ENCODE assay signal across 10 mouse cellular contexts in genomic region chr13:78162149-78162548, GRCm38 (mm10). TPM values are rescaled to one million over a fixed set of nuclear protein-coding genes. Genes with fewer than 3 reads are reported as not detected.
DNase-seq lines count a peak whose midpoint lies in the region; ATAC-seq and TF ChIP-seq lines count a peak whose summit lies in the region.
"Had no signal": no experiment of that assay in that cellular context is flagged by ENCODE, and none has a peak within 500 bp of the region (broad histone marks: within the 10 kb centered on the region; RNA-seq: fewer than 3 reads in every experiment).

No protein-coding gene starts in this region.

- TF ChIP-seq CTCF in intestine, postnatal 0 days (IDR thresholded peaks at IDR 0.05; ENCODE audit: low read depth): no peak
- TF ChIP-seq CTCF in hindbrain, postnatal 0 days (IDR thresholded peaks at IDR 0.05; ENCODE audit: low read depth): no peak

- no peaks in the 10 kb centered on the region for H3K9me3 ChIP-seq in intestine, postnatal 0 days (ENCODE audit: control insufficient read depth)
- H3K9me3 ChIP-seq in intestine, embryonic 16.5 days (ENCODE audit: control insufficient read depth, low read length): no peaks in the 10 kb centered on the region
- H3K9me3 ChIP-seq in forebrain, embryonic 10.5 days: no peaks in the 10 kb centered on the region
- H3K9me3 ChIP-seq in hindbrain, postnatal 0 days (ENCODE audit: low read length): no peaks in the 10 kb centered on the region
- no peaks in the 10 kb centered on the region for H3K9me3 ChIP-seq in neural tube, embryonic 13.5 days
- no peaks in the 10 kb centered on the region for H3K9me3 ChIP-seq in liver, embryonic 12.5 days (replicated peaks)

- no peaks in the 10 kb centered on the region; the same call in 1 of the 2 replicates for H3K4me1 ChIP-seq in intestine, postnatal 0 days (replicated peaks; ENCODE audit: control insufficient read depth, insufficient read depth, low read length)
- H3K4me1 ChIP-seq in intestine, embryonic 16.5 days (ENCODE audit: control insufficient read depth, insufficient read depth, low read length): 0 out of 2 replicates have a peak, but pooled peaks cover 3% of the 10 kb centered on the region
- H3K4me1 ChIP-seq in forebrain, embryonic 10.5 days: peaks cover 56% of the 10 kb centered on the region
- no peaks in the 10 kb centered on the region for H3K4me1 ChIP-seq in hindbrain, postnatal 0 days (ENCODE audit: insufficient read depth, low read length)
- peaks cover 17% of the 10 kb centered on the region for H3K4me1 ChIP-seq in neural tube, embryonic 13.5 days (replicated peaks)
- H3K4me1 ChIP-seq in liver, embryonic 12.5 days: 0 out of 2 replicates have a peak, but pooled peaks cover 9% of the 10 kb centered on the region

- no peak overlapping the region for H3K4me3 ChIP-seq in intestine, postnatal 0 days (ENCODE audit: low read depth, low read length)
- no peak overlapping the region for H3K4me3 ChIP-seq in intestine, embryonic 16.5 days (ENCODE audit: low read length)
- no peak overlapping the region for H3K4me3 ChIP-seq in forebrain, embryonic 10.5 days
- no peak overlapping the region for H3K4me3 ChIP-seq in hindbrain, postnatal 0 days (ENCODE audit: low read length)
- H3K4me3 ChIP-seq in neural tube, embryonic 13.5 days: no peak overlapping the region
- H3K4me3 ChIP-seq in liver, embryonic 12.5 days: no peak overlapping the region

- peak; percentile 57; the same call in 1 of the 2 replicates for ATAC-seq in intestine, postnatal 0 days
- no peak for ATAC-seq in intestine, embryonic 16.5 days
- peak; percentile 85 for ATAC-seq in hindbrain, postnatal 0 days
- peak; percentile 52; the same call in 1 of the 2 replicates for ATAC-seq in neural tube, embryonic 13.5 days (ENCODE audit: low read depth)
- no peak for ATAC-seq in liver, embryonic 12.5 days

- no peak overlapping the region for H3K9ac ChIP-seq in intestine, postnatal 0 days (ENCODE audit: low read depth, low read length)
- no peak overlapping the region for H3K9ac ChIP-seq in intestine, embryonic 16.5 days (ENCODE audit: low read depth, low read length)
- H3K9ac ChIP-seq in hindbrain, postnatal 0 days (replicated peaks; ENCODE audit: low read length): no peak overlapping the region
- H3K9ac ChIP-seq in neural tube, embryonic 13.5 days: no peak overlapping the region
- no peak overlapping the region for H3K9ac ChIP-seq in liver, embryonic 12.5 days

- WGBS in intestine, postnatal 0 days: 49% methylated on average over 2 of the region's 2 CpGs
- WGBS in intestine, embryonic 16.5 days: 43% methylated on average over 2 of the region's 2 CpGs
- WGBS in forebrain, embryonic 10.5 days: 50% methylated on average over 2 of the region's 2 CpGs
- 34% methylated on average over 2 of the region's 2 CpGs for WGBS in hindbrain, postnatal 0 days
- WGBS in neural tube, embryonic 13.5 days: 28% methylated on average over 2 of the region's 2 CpGs
- WGBS in liver, embryonic 12.5 days (ENCODE audit: insufficient replicate concordance): 51% methylated on average over 2 of the region's 2 CpGs

- no peak overlapping the region for H3K27ac ChIP-seq in intestine, postnatal 0 days (ENCODE audit: low read depth, low read length)
- no peak overlapping the region for H3K27ac ChIP-seq in intestine, embryonic 16.5 days (ENCODE audit: low read length)
- peak overlapping the region; percentile 95; the same call in 1 of the 2 replicates for H3K27ac ChIP-seq in forebrain, embryonic 10.5 days
- H3K27ac ChIP-seq in hindbrain, postnatal 0 days: no peak overlapping the region
- no peak overlapping the region for H3K27ac ChIP-seq in neural tube, embryonic 13.5 days (replicated peaks)
- H3K27ac ChIP-seq in liver, embryonic 12.5 days: no peak overlapping the region

- DNase-seq in forebrain, embryonic 10.5 days (ENCODE audit: extremely low spot score, low spot score): no peak
- DNase-seq in hindbrain, postnatal 0 days (ENCODE audit: low spot score): peak; percentile 81
- DNase-seq in gastrocnemius, adult 18-20 months (ENCODE audit: low spot score): no peak
- DNase-seq in kidney, adult 9 months: no peak
- DNase-seq: kidney, postnatal 25 days; lung, postnatal 14 days had no signal

- no peak overlapping the region for H3K4me2 ChIP-seq in intestine, postnatal 0 days (replicated peaks; ENCODE audit: low read depth)
- no peak overlapping the region for H3K4me2 ChIP-seq in intestine, embryonic 16.5 days (ENCODE audit: low read depth, low read length)
- H3K4me2 ChIP-seq in hindbrain, postnatal 0 days (ENCODE audit: low read depth, low read length): peak overlapping the region; percentile 75; the same call in 1 of the 2 replicates
- H3K4me2 ChIP-seq in neural tube, embryonic 13.5 days: no peak overlapping the region
- no peak overlapping the region for H3K4me2 ChIP-seq in liver, embryonic 12.5 days

- no peaks in the 10 kb centered on the region for H3K36me3 ChIP-seq in intestine, postnatal 0 days (ENCODE audit: control insufficient read depth, insufficient read depth)
- no peaks in the 10 kb centered on the region for H3K36me3 ChIP-seq in intestine, embryonic 16.5 days (ENCODE audit: control insufficient read depth, insufficient read depth, low read length)
- H3K36me3 ChIP-seq in forebrain, embryonic 10.5 days (replicated peaks): no peaks in the 10 kb centered on the region
- H3K36me3 ChIP-seq in hindbrain, postnatal 0 days (ENCODE audit: insufficient read depth, low read length): no peaks in the 10 kb centered on the region
- H3K36me3 ChIP-seq in neural tube, embryonic 13.5 days: no peaks in the 10 kb centered on the region
- no peaks in the 10 kb centered on the region for H3K36me3 ChIP-seq in liver, embryonic 12.5 days

- peaks cover 9% of the 10 kb centered on the region; the same call in 1 of the 2 replicates for H3K27me3 ChIP-seq in intestine, postnatal 0 days (replicated peaks; ENCODE audit: control insufficient read depth, insufficient read depth, low read length)
- H3K27me3 ChIP-seq in intestine, embryonic 16.5 days (replicated peaks; ENCODE audit: control insufficient read depth, insufficient read depth, low read length): peaks cover 4% of the 10 kb centered on the region; the same call in 1 of the 2 replicates
- peaks cover 68% of the 10 kb centered on the region for H3K27me3 ChIP-seq in forebrain, embryonic 10.5 days (ENCODE audit: poor library complexity, severe bottlenecking)
- no peaks in the 10 kb centered on the region for H3K27me3 ChIP-seq in hindbrain, postnatal 0 days (ENCODE audit: insufficient read depth, low read length)
- peaks cover 17% of the 10 kb centered on the region for H3K27me3 ChIP-seq in neural tube, embryonic 13.5 days
- peaks cover 51% of the 10 kb centered on the region for H3K27me3 ChIP-seq in liver, embryonic 12.5 days (replicated peaks)

RNA-seq across cellular contexts. Expression of gene Nr2f1, which starts 37.4 kb away (rescaled TPM):
- polyA plus RNA-seq in intestine, postnatal 0 days (2015; fragmentation: Nextera tagmentation; extraction: Ambion mirVana): 0.82 and 1.0 TPM in 2 replicates
- 0.87 and 1.2 TPM in 2 replicates for polyA plus RNA-seq in intestine, embryonic 16.5 days (2015; fragmentation: Nextera tagmentation; extraction: Ambion mirVana)
- 64.9 and 66.1 TPM in 2 replicates for polyA plus RNA-seq in forebrain, embryonic 10.5 days (2016; fragmentation: Nextera tagmentation; extraction: Ambion mirVana)
- 220 and 254 TPM in 2 replicates for total RNA-seq in hindbrain, postnatal 0 days (2014; rRNA removed)
- 49.8 and 51.2 TPM in 2 replicates for polyA plus RNA-seq in hindbrain, postnatal 0 days (2015; fragmentation: Nextera tagmentation; extraction: Ambion mirVana)
- 46.8 and 47.9 TPM in 2 replicates for polyA plus RNA-seq in neural tube, embryonic 13.5 days (2015; fragmentation: Nextera tagmentation; extraction: Ambion mirVana)
- under 1 TPM; 0.64 to 0.83 TPM for total RNA-seq in gastrocnemius, adult 18-20 months (2021)
- 1.5 and 1.7 TPM in 2 replicates for polyA plus RNA-seq in liver, embryonic 12.5 days (2016; fragmentation: Nextera tagmentation; extraction: Ambion mirVana)

Comparison
In these comparisons a context has a peak if more than half of its experiments do, and no peak if none do; other contexts are left out.
1. ATAC-seq: peak in intestine, postnatal 0 days (single experiment), hindbrain, postnatal 0 days (single experiment) and neural tube, embryonic 13.5 days (single experiment); none in intestine, embryonic 16.5 days (single experiment) and liver, embryonic 12.5 days (single experiment).
2. RNA of gene Nr2f1, which starts 37.4 kb away (polyA plus RNA-seq): 64.9 to 66.1 TPM in forebrain, embryonic 10.5 days, 49.8 to 51.2 TPM in hindbrain, postnatal 0 days and 46.8 to 47.9 TPM in neural tube, embryonic 13.5 days; 1.5 to 1.7 TPM in liver, embryonic 12.5 days, 0.87 to 1.2 TPM in intestine, embryonic 16.5 days and 0.82 to 1.0 TPM in intestine, postnatal 0 days; every median in the first group is over 10 times any median in the second.